Mouse (Mus musculus) CH12.LX (cell line): ENCODE results near the gene Cdkn2aipnl.

ENCODE experiments used
- CTCF ChIP-seq, 2 experiments: IDR thresholded peaks in 1 of 2; conservative IDR thresholded peaks in 1 of 2; 2 replicates each; pipeline ENCODE4 v1.5.1; 2011 to 2012; ENCODE audit warnings: low read depth in 2 of 2, low read length in 2 of 2, improper control_type of control experiment in 1 of 2, inconsistent platforms in 1 of 2, mild to moderate bottlenecking in 1 of 2, moderate library complexity in 1 of 2
- HCFC1 ChIP-seq: IDR thresholded peaks from 2 replicates; pipeline ENCODE4 v1.6.1; 2012; ENCODE audit warnings: low read depth, mild to moderate bottlenecking, inconsistent platforms, low read length, improper control_type of control experiment
- MAFK ChIP-seq: IDR thresholded peaks from 2 replicates; pipeline ENCODE4 v1.6.1; 2011; ENCODE audit warnings: low read length, improper control_type of control experiment; ENCODE audit not compliant: insufficient replicate concordance

DNA sequence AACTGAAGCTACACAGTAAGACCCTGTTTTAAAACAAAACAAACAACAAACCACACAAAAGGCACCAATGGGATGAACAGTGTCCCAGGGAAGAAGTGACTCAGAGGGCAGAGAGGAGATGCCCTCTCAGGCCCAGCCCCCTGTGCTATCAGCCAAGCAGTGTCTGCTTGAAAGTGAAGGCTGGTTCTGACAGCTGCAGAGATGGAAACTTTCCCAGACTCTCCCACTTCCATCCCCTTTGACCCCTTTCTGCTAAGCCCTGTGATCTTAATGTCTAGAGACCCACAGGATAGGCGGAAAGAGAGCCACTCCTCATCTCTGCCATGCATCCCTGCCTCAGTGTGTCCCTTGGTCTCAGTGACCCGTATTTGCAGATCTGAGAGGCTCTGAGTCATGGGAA is 49.5 kb upstream of the Cdkn2aipnl start:
- TF ChIP-seq CTCF (conservative IDR thresholded peaks at IDR 0.05 in 1 of 2, IDR thresholded peaks at IDR 0.05 in 1 of 2; ENCODE audit: low read depth in 2 of 2, low read length in 2 of 2), result no peak
- TF ChIP-seq MAFK, result no peak
- no peak for TF ChIP-seq HCFC1
